ENCODE assay signal across 8 mouse cellular contexts in the genomic region with DNA sequence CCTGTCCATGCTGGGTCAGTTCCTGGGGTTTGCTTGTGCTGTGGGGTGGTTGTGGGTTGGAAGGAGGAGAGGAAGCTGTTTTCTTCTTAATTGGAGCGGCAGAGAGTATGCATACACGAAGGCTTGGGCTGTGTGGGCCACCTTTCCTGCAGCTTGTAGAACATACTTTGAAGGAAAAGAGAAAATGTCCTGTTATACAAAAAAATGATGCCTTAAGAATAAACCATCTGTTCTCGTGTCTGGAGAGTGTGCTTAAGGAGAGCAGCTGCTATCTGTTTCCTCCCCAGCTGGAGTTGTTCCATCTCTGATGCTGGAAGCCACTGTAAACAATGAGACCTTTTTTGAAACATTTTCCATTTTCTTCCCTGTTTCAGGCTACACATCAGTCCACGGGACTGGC.
A peak's percentile ranks its signal among the peaks of the same experiment; 100 is the strongest.
DNase-seq lines count a peak whose midpoint lies in the region; ATAC-seq and TF ChIP-seq lines count a peak whose summit lies in the region.

No protein-coding gene starts in this region.

- no peak for TF ChIP-seq EP300 in liver, postnatal 0 days (IDR thresholded peaks at IDR 0.05; ENCODE audit: low read depth)

- peak; percentile 8 for DNase-seq in kidney, adult 2 months
- DNase-seq in kidney, adult 11 months = no peak
- peak; percentile 31 to 38 for DNase-seq in lung, postnatal 4 days
- no peak for DNase-seq in liver, postnatal 0 days

- no peaks in the 10 kb centered on the region for H3K27me3 ChIP-seq in kidney, adult 2 months (replicated peaks; ENCODE audit: control insufficient read depth, insufficient read depth, low read length)
- no peaks in the 10 kb centered on the region for H3K27me3 ChIP-seq in embryonic facial prominence, embryonic 15.5 days
- H3K27me3 ChIP-seq in intestine, embryonic 15.5 days (replicated peaks) = no peaks in the 10 kb centered on the region
- no peaks in the 10 kb centered on the region for H3K27me3 ChIP-seq in liver, postnatal 0 days (ENCODE audit: insufficient read depth, low read length)
- no peaks in the 10 kb centered on the region for H3K27me3 ChIP-seq in neural tube, embryonic 15.5 days (replicated peaks)

- WGBS in kidney, adult 2 months = 72% methylated on average over 4 of the region's 4 CpGs
- WGBS in embryonic facial prominence, embryonic 15.5 days = 43% methylated on average over 4 of the region's 4 CpGs
- 40% methylated on average over 4 of the region's 4 CpGs for WGBS in intestine, embryonic 15.5 days
- WGBS in liver, postnatal 0 days (ENCODE audit: insufficient replicate concordance) = 61% methylated on average over 4 of the region's 4 CpGs
- 75% methylated on average over 4 of the region's 4 CpGs for WGBS in neural tube, embryonic 15.5 days

- H3K36me3 ChIP-seq in kidney, adult 2 months (ENCODE audit: control insufficient read depth, insufficient read depth, low read length) = no peaks in the 10 kb centered on the region
- no peaks in the 10 kb centered on the region for H3K36me3 ChIP-seq in embryonic facial prominence, embryonic 15.5 days
- H3K36me3 ChIP-seq in intestine, embryonic 15.5 days = 0 out of 2 replicates have a peak, but pooled peaks cover 10% of the 10 kb centered on the region
- no peaks in the 10 kb centered on the region for H3K36me3 ChIP-seq in liver, postnatal 0 days (replicated peaks; ENCODE audit: insufficient read depth, low read length)
- H3K36me3 ChIP-seq in neural tube, embryonic 15.5 days = no peaks in the 10 kb centered on the region

- H3K9me3 ChIP-seq in embryonic facial prominence, embryonic 15.5 days (replicated peaks) = no peaks in the 10 kb centered on the region
- no peaks in the 10 kb centered on the region for H3K9me3 ChIP-seq in intestine, embryonic 15.5 days
- no peaks in the 10 kb centered on the region for H3K9me3 ChIP-seq in liver, postnatal 0 days (ENCODE audit: low read length)
- H3K9me3 ChIP-seq in neural tube, embryonic 15.5 days (replicated peaks) = no peaks in the 10 kb centered on the region

- no peak for TF ChIP-seq CTCF in kidney, adult 2 months (conservative IDR thresholded peaks at IDR 0.05; ENCODE audit: insufficient read depth, insufficient read length, low read depth, low read length)
- TF ChIP-seq CTCF in liver, postnatal 0 days (IDR thresholded peaks at IDR 0.05; ENCODE audit: low read depth) = no peak

- H3K4me2 ChIP-seq in embryonic facial prominence, embryonic 15.5 days (replicated peaks) = no peak overlapping the region
- no peak overlapping the region for H3K4me2 ChIP-seq in intestine, embryonic 15.5 days (replicated peaks)
- no peak overlapping the region for H3K4me2 ChIP-seq in liver, postnatal 0 days (ENCODE audit: low read depth, low read length)
- no peak overlapping the region for H3K4me2 ChIP-seq in neural tube, embryonic 15.5 days

- TF ChIP-seq POLR2A in kidney, adult 2 months (IDR thresholded peaks at IDR 0.05; ENCODE audit: low read depth, low read length) = no peak

- H3K27ac ChIP-seq in kidney, adult 2 months (ENCODE audit: insufficient read depth, low read depth, low read length) = no peak overlapping the region
- H3K27ac ChIP-seq in embryonic facial prominence, embryonic 15.5 days (replicated peaks) = peak overlapping the region; percentile 58; the same call in 1 of the 2 replicates
- H3K27ac ChIP-seq in intestine, embryonic 15.5 days = peak overlapping the region; percentile 77
- H3K27ac ChIP-seq in liver, postnatal 0 days (ENCODE audit: low read depth) = no peak overlapping the region
- H3K27ac ChIP-seq in neural tube, embryonic 15.5 days (replicated peaks) = no peak overlapping the region

- H3K9ac ChIP-seq in embryonic facial prominence, embryonic 15.5 days = no peak overlapping the region
- H3K9ac ChIP-seq in intestine, embryonic 15.5 days = no peak overlapping the region
- H3K9ac ChIP-seq in liver, postnatal 0 days (replicated peaks) = no peak overlapping the region
- H3K9ac ChIP-seq in neural tube, embryonic 15.5 days (replicated peaks) = no peak overlapping the region

- ATAC-seq in embryonic facial prominence, embryonic 15.5 days (ENCODE audit: insufficient number of reproducible peaks, low FRiP score, low TSS enrichment, low read depth) = peak; percentile 43
- ATAC-seq in intestine, embryonic 15.5 days = peak; percentile 85
- no peak for ATAC-seq in monocyte, adult 5-6 weeks (replicated peaks; ENCODE audit: insufficient number of reproducible peaks, low FRiP score, low TSS enrichment, poor library complexity, severe bottlenecking)
- no peak for ATAC-seq in liver, postnatal 0 days
- no peak for ATAC-seq in neural tube, embryonic 15.5 days (ENCODE audit: low FRiP score)

- H3K4me3 ChIP-seq in kidney, adult 2 months (ENCODE audit: insufficient read depth, low read depth, low read length) = no peak overlapping the region
- H3K4me3 ChIP-seq in embryonic facial prominence, embryonic 15.5 days (replicated peaks) = no peak overlapping the region
- H3K4me3 ChIP-seq in intestine, embryonic 15.5 days (replicated peaks) = no peak overlapping the region
- no peak overlapping the region for H3K4me3 ChIP-seq in liver, postnatal 0 days (ENCODE audit: low read depth, low read length)
- H3K4me3 ChIP-seq in neural tube, embryonic 15.5 days (replicated peaks) = no peak overlapping the region

- no peaks in the 10 kb centered on the region for H3K4me1 ChIP-seq in kidney, adult 2 months (ENCODE audit: control insufficient read depth, insufficient read depth, low read length)
- peaks cover 6% of the 10 kb centered on the region; the same call in 1 of the 2 replicates for H3K4me1 ChIP-seq in embryonic facial prominence, embryonic 15.5 days
- peaks cover 12% of the 10 kb centered on the region for H3K4me1 ChIP-seq in intestine, embryonic 15.5 days (replicated peaks)
- no peaks in the 10 kb centered on the region for H3K4me1 ChIP-seq in liver, postnatal 0 days (ENCODE audit: insufficient read depth)
- no peaks in the 10 kb centered on the region; the same call in 1 of the 2 replicates for H3K4me1 ChIP-seq in neural tube, embryonic 15.5 days

Comparison
In these comparisons a context has a peak if more than half of its experiments do, and no peak if none do; other contexts are left out.
1. DNase-seq: peak in kidney, adult 2 months (single experiment) and lung, postnatal 4 days (2 of 2); none in kidney, adult 11 months (single experiment) and liver, postnatal 0 days (single experiment).
2. H3K27ac ChIP-seq: peak in embryonic facial prominence, embryonic 15.5 days (single experiment) and intestine, embryonic 15.5 days (single experiment); none in kidney, adult 2 months (single experiment), liver, postnatal 0 days (single experiment) and neural tube, embryonic 15.5 days (single experiment).
3. ATAC-seq: peak in embryonic facial prominence, embryonic 15.5 days (single experiment) and intestine, embryonic 15.5 days (single experiment); none in monocyte, adult 5-6 weeks (single experiment), liver, postnatal 0 days (single experiment) and neural tube, embryonic 15.5 days (single experiment).